Mouse (Mus musculus): ENCODE data around the gene Slc25a48. TPM values are rescaled to one million over a fixed set of nuclear protein-coding genes. Genes with fewer than 3 reads are reported as not detected.

Gene Slc25a48
- polyA plus RNA-seq, 1 experiment from 2014 or later, result 0.69 TPM

- no peak overlapping the region for H3K27ac ChIP-seq (ENCODE audit: low read depth, low read length)
- WGBS, result 75% methylated on average over 7 of the region's 7 CpGs
- peaks cover 26% of the 10 kb centered on the region for H3K27me3 ChIP-seq (ENCODE audit: control insufficient read depth, insufficient read depth, low read length)
- no peak for ATAC-seq (ENCODE audit: low FRiP score, low TSS enrichment)
- H3K9ac ChIP-seq (ENCODE audit: low read depth, low read length), result no peak overlapping the region
- H3K4me2 ChIP-seq (replicated peaks; ENCODE audit: low read depth, low read length), result no peak overlapping the region
- H3K4me1 ChIP-seq (ENCODE audit: control insufficient read depth, insufficient read depth, low read length), result no peaks in the 10 kb centered on the region
- H3K4me3 ChIP-seq (ENCODE audit: low read length), result no peak overlapping the region
- H3K36me3 ChIP-seq (ENCODE audit: control insufficient read depth, insufficient read depth, low read length), result no peaks in the 10 kb centered on the region
- H3K9me3 ChIP-seq (ENCODE audit: control insufficient read depth, low read length), result 0 out of 2 replicates have a peak, but pooled peaks cover 4% of the 10 kb centered on the region
These were observed 5.3 kb downstream of the Slc25a48 start for GRCm38 (mm10) chr13:56443411-56443810.

- Histone ChIP-seq H3K4me2 (replicated peaks; ENCODE audit: low read depth, low read length) (no peak overlapping the region), H3K9ac (ENCODE audit: low read depth, low read length) (no peak overlapping the region), H3K9me3 (ENCODE audit: control insufficient read depth, low read length) (0 out of 2 replicates have a peak, but pooled peaks cover 4% of the 10 kb centered on the region), H3K27me3 (ENCODE audit: control insufficient read depth, insufficient read depth, low read length) (peaks cover 19% of the 10 kb centered on the region), H3K4me1 (ENCODE audit: control insufficient read depth, insufficient read depth, low read length) (no peaks in the 10 kb centered on the region), H3K4me3 (ENCODE audit: low read length) (no peak overlapping the region), H3K36me3 (ENCODE audit: control insufficient read depth, insufficient read depth, low read length) (no peaks in the 10 kb centered on the region), H3K27ac (ENCODE audit: low read depth, low read length) (no peak overlapping the region)
- WGBS, result 89% methylated on average over 3 of the region's 3 CpGs
- no peak for ATAC-seq (ENCODE audit: low FRiP score, low TSS enrichment)
These were observed 6.0 kb downstream of the Slc25a48 start for GRCm38 (mm10) chr13:56444112-56444511.

- 80% methylated on average over 6 of the region's 6 CpGs for WGBS
These were observed 6.8 kb downstream of the Slc25a48 start for GRCm38 (mm10) chr13:56444996-56445395.

GRCm38 (mm10) chr13:56449239-56450030, 11.3 kb downstream of the Slc25a48 start:
- Histone ChIP-seq H3K4me3 (ENCODE audit: low read length) (no peak overlapping the region), H3K9ac (ENCODE audit: low read depth, low read length) (no peak overlapping the region), H3K27ac (ENCODE audit: low read depth, low read length) (no peak overlapping the region), H3K4me2 (replicated peaks; ENCODE audit: low read depth, low read length) (no peak overlapping the region), H3K4me1 (ENCODE audit: control insufficient read depth, insufficient read depth, low read length) (no peaks in the 10 kb centered on the region; the same call in 1 of the 2 replicates), H3K9me3 (ENCODE audit: control insufficient read depth, low read length) (no peaks in the 10 kb centered on the region), H3K27me3 (ENCODE audit: control insufficient read depth, insufficient read depth, low read length) (no peaks in the 10 kb centered on the region), H3K36me3 (ENCODE audit: control insufficient read depth, insufficient read depth, low read length) (no peaks in the 10 kb centered on the region)
- 78% methylated on average over 10 of the region's 10 CpGs for WGBS
- no peak for ATAC-seq (ENCODE audit: low FRiP score, low TSS enrichment)

More at GRCm38 (mm10) chr13:56444996-56445395, 6.8 kb downstream of the Slc25a48 start:
- Histone ChIP-seq H3K9me3 (ENCODE audit: control insufficient read depth, low read length) (0 out of 2 replicates have a peak, but pooled peaks cover 4% of the 10 kb centered on the region), H3K27ac (ENCODE audit: low read depth, low read length) (no peak overlapping the region), H3K4me1 (ENCODE audit: control insufficient read depth, insufficient read depth, low read length) (no peaks in the 10 kb centered on the region), H3K9ac (ENCODE audit: low read depth, low read length) (no peak overlapping the region), H3K4me3 (ENCODE audit: low read length) (no peak overlapping the region), H3K4me2 (replicated peaks; ENCODE audit: low read depth, low read length) (no peak overlapping the region), H3K27me3 (ENCODE audit: control insufficient read depth, insufficient read depth, low read length) (peaks cover 10% of the 10 kb centered on the region), H3K36me3 (ENCODE audit: control insufficient read depth, insufficient read depth, low read length) (no peaks in the 10 kb centered on the region)
- no peak for ATAC-seq (ENCODE audit: low FRiP score, low TSS enrichment)

- Histone ChIP-seq H3K9ac (ENCODE audit: low read depth, low read length) (no peak overlapping the region), H3K9me3 (ENCODE audit: control insufficient read depth, low read length) (no peaks in the 10 kb centered on the region), H3K4me2 (replicated peaks; ENCODE audit: low read depth, low read length) (no peak overlapping the region), H3K36me3 (ENCODE audit: control insufficient read depth, insufficient read depth, low read length) (no peaks in the 10 kb centered on the region), H3K27me3 (ENCODE audit: control insufficient read depth, insufficient read depth, low read length) (no peaks in the 10 kb centered on the region), H3K4me1 (ENCODE audit: control insufficient read depth, insufficient read depth, low read length) (no peaks in the 10 kb centered on the region; the same call in 1 of the 2 replicates), H3K27ac (ENCODE audit: low read depth, low read length) (no peak overlapping the region), H3K4me3 (ENCODE audit: low read length) (no peak overlapping the region)
- 90% methylated on average over 8 of the region's 8 CpGs for WGBS
- ATAC-seq (ENCODE audit: low FRiP score, low TSS enrichment), result no peak; the same call in 1 of the 2 replicates
These were observed 11.9 kb downstream of the Slc25a48 start for GRCm38 (mm10) chr13:56450035-56450434.

- H3K36me3 ChIP-seq (ENCODE audit: control insufficient read depth, insufficient read depth, low read length), result no peaks in the 10 kb centered on the region
- H3K9me3 ChIP-seq (ENCODE audit: control insufficient read depth, low read length), result no peaks in the 10 kb centered on the region
- peaks cover 3% of the 10 kb centered on the region for H3K4me1 ChIP-seq (ENCODE audit: control insufficient read depth, insufficient read depth, low read length)
- ATAC-seq (ENCODE audit: low FRiP score, low TSS enrichment), result no peak
- H3K9ac ChIP-seq (ENCODE audit: low read depth, low read length), result no peak overlapping the region
- peak overlapping the region; percentile 17; the same call in 1 of the 2 replicates for H3K4me2 ChIP-seq (replicated peaks; ENCODE audit: low read depth, low read length)
- no peak overlapping the region for H3K4me3 ChIP-seq (ENCODE audit: low read length)
- peak overlapping the region; percentile 25; the same call in 1 of the 2 replicates for H3K27ac ChIP-seq (ENCODE audit: low read depth, low read length)
- no peaks in the 10 kb centered on the region for H3K27me3 ChIP-seq (ENCODE audit: control insufficient read depth, insufficient read depth, low read length)
- WGBS, result 47% methylated on average over 9 of the region's 9 CpGs
These were observed 19.8 kb downstream of the Slc25a48 start for GRCm38 (mm10) chr13:56458001-56458400.

- Histone ChIP-seq H3K36me3 (ENCODE audit: control insufficient read depth, insufficient read depth, low read length) (no peaks in the 10 kb centered on the region), H3K9me3 (ENCODE audit: control insufficient read depth, low read length) (no peaks in the 10 kb centered on the region), H3K4me1 (ENCODE audit: control insufficient read depth, insufficient read depth, low read length) (peaks cover 2% of the 10 kb centered on the region; the same call in 1 of the 2 replicates), H3K4me2 (replicated peaks; ENCODE audit: low read depth, low read length) (no peak overlapping the region), H3K27ac (ENCODE audit: low read depth, low read length) (no peak overlapping the region), H3K9ac (ENCODE audit: low read depth, low read length) (no peak overlapping the region), H3K27me3 (ENCODE audit: control insufficient read depth, insufficient read depth, low read length) (no peaks in the 10 kb centered on the region), H3K4me3 (ENCODE audit: low read length) (no peak overlapping the region)
- 80% methylated on average over 4 of the region's 4 CpGs for WGBS
- no peak for ATAC-seq (ENCODE audit: low FRiP score, low TSS enrichment)
These were observed 23.3 kb downstream of the Slc25a48 start for GRCm38 (mm10) chr13:56461460-56461859.

- H3K9me3 ChIP-seq (ENCODE audit: control insufficient read depth, low read length), result no peaks in the 10 kb centered on the region
- H3K4me3 ChIP-seq (ENCODE audit: low read length), result no peak overlapping the region
- H3K27me3 ChIP-seq (ENCODE audit: control insufficient read depth, insufficient read depth, low read length), result no peaks in the 10 kb centered on the region
- H3K4me2 ChIP-seq (replicated peaks; ENCODE audit: low read depth, low read length), result no peak overlapping the region
- no peaks in the 10 kb centered on the region for H3K4me1 ChIP-seq (ENCODE audit: control insufficient read depth, insufficient read depth, low read length)
- no peaks in the 10 kb centered on the region for H3K36me3 ChIP-seq (ENCODE audit: control insufficient read depth, insufficient read depth, low read length)
- 82% methylated on average over 4 of the region's 4 CpGs for WGBS
- H3K9ac ChIP-seq (ENCODE audit: low read depth, low read length), result no peak overlapping the region
- no peak for ATAC-seq (ENCODE audit: low FRiP score, low TSS enrichment)
- H3K27ac ChIP-seq (ENCODE audit: low read depth, low read length), result no peak overlapping the region
These were observed 24.6 kb downstream of the Slc25a48 start for GRCm38 (mm10) chr13:56462791-56463190.

GRCm38 (mm10) chr13:56463261-56463660, 25.1 kb downstream of the Slc25a48 start:
- H3K36me3 ChIP-seq (ENCODE audit: control insufficient read depth, insufficient read depth, low read length), result no peaks in the 10 kb centered on the region
- no peak overlapping the region for H3K4me3 ChIP-seq (ENCODE audit: low read length)
- no peak for ATAC-seq (ENCODE audit: low FRiP score, low TSS enrichment)
- H3K27ac ChIP-seq (ENCODE audit: low read depth, low read length), result no peak overlapping the region
- no peak overlapping the region for H3K4me2 ChIP-seq (replicated peaks; ENCODE audit: low read depth, low read length)
- no peaks in the 10 kb centered on the region for H3K27me3 ChIP-seq (ENCODE audit: control insufficient read depth, insufficient read depth, low read length)
- WGBS, result 92% methylated on average over 7 of the region's 7 CpGs
- H3K4me1 ChIP-seq (ENCODE audit: control insufficient read depth, insufficient read depth, low read length), result no peaks in the 10 kb centered on the region
- no peak overlapping the region for H3K9ac ChIP-seq (ENCODE audit: low read depth, low read length)
- no peaks in the 10 kb centered on the region for H3K9me3 ChIP-seq (ENCODE audit: control insufficient read depth, low read length)
